Mouse (Mus musculus): ENCODE results near the gene Ripor1.

The Ripor1 gene

GRCm38 (mm10) chr8:105626086-105626485, 21.0 kb downstream of the Ripor1 start:
- DNase-seq (ENCODE audit: low read depth, low spot score) = no peak

GRCm38 (mm10) chr8:105629337-105629736, 24.3 kb downstream of the Ripor1 start:
- DNase-seq (ENCODE audit: low read depth, low spot score) = no peak

GRCm38 (mm10) chr8:105634771-105635458, 29.9 kb downstream of the Ripor1 start:
- no peak for DNase-seq (ENCODE audit: low read depth, low spot score)

GRCm38 (mm10) chr8:105635481-105635880, 30.4 kb downstream of the Ripor1 start:
- no peak for DNase-seq (ENCODE audit: low read depth, low spot score)

GRCm38 (mm10) chr8:105636018-105636962, 31.2 kb downstream of the Ripor1 start, which contains the start of gene Ctcf:
Gene Ctcf (plus strand): TSS chr8:105636568.
- peak; percentile 79 for DNase-seq (ENCODE audit: low read depth, low spot score)

- DNase-seq (ENCODE audit: low read depth, low spot score) = peak; percentile 34
Observed at GRCm38 (mm10) chr8:105636963-105637510, 32.0 kb downstream of the Ripor1 start, which contains the start of gene Agrp. Gene Agrp (minus strand): TSS chr8:105637393.

- DNase-seq (ENCODE audit: low read depth, low spot score) = peak; percentile 35
Observed at GRCm38 (mm10) chr8:105637601-105638041, 32.6 kb downstream of the Ripor1 start.

GRCm38 (mm10) chr8:105638510-105638909, 33.5 kb downstream of the Ripor1 start:
- DNase-seq (ENCODE audit: low read depth, low spot score) = no peak

GRCm38 (mm10) chr8:105639835-105640234, 34.8 kb downstream of the Ripor1 start:
- DNase-seq (ENCODE audit: low read depth, low spot score) = no peak

- no peak for DNase-seq (ENCODE audit: low read depth, low spot score)
Observed at GRCm38 (mm10) chr8:105640511-105640910, 35.5 kb downstream of the Ripor1 start.

GRCm38 (mm10) chr8:105645205-105645604, 40.1 kb downstream of the Ripor1 start:
- DNase-seq (ENCODE audit: low read depth, low spot score) = no peak

GRCm38 (mm10) chr8:105648929-105649328, 43.9 kb downstream of the Ripor1 start:
- DNase-seq (ENCODE audit: low read depth, low spot score) = no peak

GRCm38 (mm10) chr8:105657641-105658040, 52.6 kb downstream of the Ripor1 start:
- no peak for DNase-seq (ENCODE audit: low read depth, low spot score)

GRCm38 (mm10) chr8:105661167-105661566, 56.1 kb downstream of the Ripor1 start:
- DNase-seq (ENCODE audit: low read depth, low spot score) = no peak

All from c-Kit-negative CD71-positive TER-119-positive erythroid progenitor cells, embryonic 14.5 days (primary cell).